Mouse (Mus musculus): ENCODE data around the gene Slc25a12. TPM values are rescaled to one million over a fixed set of nuclear protein-coding genes. Genes with fewer than 3 reads are reported as not detected.

Slc25a12 gene
- polyA plus RNA-seq, 1 experiment, result 40.7 TPM

GRCm38 (mm10) chr2:71327715-71328114 is 39.8 kb downstream of the Slc25a12 start:
- TF ChIP-seq MAX (IDR thresholded peaks at IDR 0.05; ENCODE audit: low read depth), result no peak
- TF ChIP-seq REST (IDR thresholded peaks at IDR 0.05; ENCODE audit: insufficient read depth, insufficient read length), result no peak
- TF ChIP-seq POLR2A (IDR thresholded peaks at IDR 0.05; ENCODE audit: insufficient read length, low read depth), result no peak
- no peak for TF ChIP-seq TCF3 (IDR thresholded peaks at IDR 0.05; ENCODE audit: insufficient read length, low read depth)
- TF ChIP-seq MYOG (IDR thresholded peaks at IDR 0.05; ENCODE audit: control insufficient read depth in 1 of 3, insufficient read depth in 1 of 3, insufficient read length in 2 of 3, low read depth in 2 of 3), result no peak
- TF ChIP-seq SRF (IDR thresholded peaks at IDR 0.05; ENCODE audit: control insufficient read depth, insufficient read length, low read depth), result no peak
- no peak for TF ChIP-seq CEBPB (IDR thresholded peaks at IDR 0.05; ENCODE audit: insufficient read depth, poor library complexity, severe bottlenecking)
- no peak for TF ChIP-seq MYOD1 (IDR thresholded peaks at IDR 0.05; ENCODE audit: control insufficient read depth in 1 of 3, insufficient read length in 2 of 3, low read depth in 2 of 3)
- TF ChIP-seq E2F4 (IDR thresholded peaks at IDR 0.05; ENCODE audit: insufficient read depth), result no peak
- no peak for TF ChIP-seq POLR2AphosphoS2 (IDR thresholded peaks at IDR 0.05; ENCODE audit: insufficient read length, low read depth)
- no peak for TF ChIP-seq USF1 (IDR thresholded peaks at IDR 0.05; ENCODE audit: low read depth)
- TF ChIP-seq TCF12 (IDR thresholded peaks at IDR 0.05; ENCODE audit: insufficient read depth, poor library complexity, severe bottlenecking), result no peak
- H3K79me2 ChIP-seq (ENCODE audit: control insufficient read depth, insufficient read depth), result no peaks in the 10 kb centered on the region
- no peak overlapping the region for H3K4me2 ChIP-seq (ENCODE audit: low read depth)
- no peak overlapping the region for H3ac ChIP-seq (ENCODE audit: control insufficient read depth, insufficient read length)
- peaks cover 6% of the 10 kb centered on the region for H3K36me3 ChIP-seq (ENCODE audit: control insufficient read depth, insufficient read depth)
- no peak overlapping the region for H3K4me3 ChIP-seq
- H3K27me3 ChIP-seq (ENCODE audit: control insufficient read depth, insufficient read depth, insufficient read length), result no peaks in the 10 kb centered on the region

- TF ChIP-seq USF1 (IDR thresholded peaks at IDR 0.05; ENCODE audit: low read depth), result no peak
- TF ChIP-seq SRF (IDR thresholded peaks at IDR 0.05; ENCODE audit: control insufficient read depth, insufficient read length, low read depth), result no peak
- TF ChIP-seq CEBPB (IDR thresholded peaks at IDR 0.05; ENCODE audit: insufficient read depth, poor library complexity, severe bottlenecking), result no peak
- TF ChIP-seq TCF3 (IDR thresholded peaks at IDR 0.05; ENCODE audit: insufficient read length, low read depth), result no peak
- TF ChIP-seq MYOD1 (IDR thresholded peaks at IDR 0.05; ENCODE audit: control insufficient read depth in 1 of 3, insufficient read length in 2 of 3, low read depth in 2 of 3), result no peak
- no peak for TF ChIP-seq MAX (IDR thresholded peaks at IDR 0.05; ENCODE audit: low read depth)
- TF ChIP-seq TCF12 (IDR thresholded peaks at IDR 0.05; ENCODE audit: insufficient read depth, poor library complexity, severe bottlenecking), result no peak
- no peak for TF ChIP-seq POLR2A (IDR thresholded peaks at IDR 0.05; ENCODE audit: insufficient read length, low read depth)
- no peak for TF ChIP-seq E2F4 (IDR thresholded peaks at IDR 0.05; ENCODE audit: insufficient read depth)
- no peak for TF ChIP-seq POLR2AphosphoS2 (IDR thresholded peaks at IDR 0.05; ENCODE audit: insufficient read length, low read depth)
- TF ChIP-seq REST (IDR thresholded peaks at IDR 0.05; ENCODE audit: insufficient read depth, insufficient read length), result no peak
- TF ChIP-seq MYOG (IDR thresholded peaks at IDR 0.05; ENCODE audit: control insufficient read depth in 1 of 3, insufficient read depth in 1 of 3, insufficient read length in 2 of 3, low read depth in 2 of 3), result no peak
- peaks cover 14% of the 10 kb centered on the region for H3K36me3 ChIP-seq (ENCODE audit: control insufficient read depth, insufficient read depth)
- H3K79me2 ChIP-seq (ENCODE audit: control insufficient read depth, insufficient read depth), result no peaks in the 10 kb centered on the region
- no peak overlapping the region for H3K4me3 ChIP-seq
- H3ac ChIP-seq (ENCODE audit: control insufficient read depth, insufficient read length), result no peak overlapping the region
- no peak overlapping the region for H3K4me2 ChIP-seq (ENCODE audit: low read depth)
- no peaks in the 10 kb centered on the region for H3K27me3 ChIP-seq (ENCODE audit: control insufficient read depth, insufficient read depth, insufficient read length)
Observed at GRCm38 (mm10) chr2:71326766-71327464, 40.6 kb downstream of the Slc25a12 start.

GRCm38 (mm10) chr2:71323886-71324285 is 43.7 kb downstream of the Slc25a12 start:
- TF ChIP-seq MYOD1 (IDR thresholded peaks at IDR 0.05; ENCODE audit: control insufficient read depth in 1 of 3, insufficient read length in 2 of 3, low read depth in 2 of 3) (no peak), POLR2A (IDR thresholded peaks at IDR 0.05; ENCODE audit: insufficient read length, low read depth) (no peak), TCF3 (IDR thresholded peaks at IDR 0.05; ENCODE audit: insufficient read length, low read depth) (no peak), SRF (IDR thresholded peaks at IDR 0.05; ENCODE audit: control insufficient read depth, insufficient read length, low read depth) (no peak), MAX (IDR thresholded peaks at IDR 0.05; ENCODE audit: low read depth) (no peak), E2F4 (IDR thresholded peaks at IDR 0.05; ENCODE audit: insufficient read depth) (no peak), CEBPB (IDR thresholded peaks at IDR 0.05; ENCODE audit: insufficient read depth, poor library complexity, severe bottlenecking) (no peak), TCF12 (IDR thresholded peaks at IDR 0.05; ENCODE audit: insufficient read depth, poor library complexity, severe bottlenecking) (no peak), POLR2AphosphoS2 (IDR thresholded peaks at IDR 0.05; ENCODE audit: insufficient read length, low read depth) (no peak), USF1 (IDR thresholded peaks at IDR 0.05; ENCODE audit: low read depth) (no peak), REST (IDR thresholded peaks at IDR 0.05; ENCODE audit: insufficient read depth, insufficient read length) (no peak), MYOG (IDR thresholded peaks at IDR 0.05; ENCODE audit: control insufficient read depth in 1 of 3, insufficient read depth in 1 of 3, insufficient read length in 2 of 3, low read depth in 2 of 3) (no peak)
- Histone ChIP-seq H3K27me3 (ENCODE audit: control insufficient read depth, insufficient read depth, insufficient read length) (no peaks in the 10 kb centered on the region), H3K4me2 (ENCODE audit: low read depth) (no peak overlapping the region), H3ac (ENCODE audit: control insufficient read depth, insufficient read length) (no peak overlapping the region), H3K4me3 (no peak overlapping the region), H3K79me2 (ENCODE audit: control insufficient read depth, insufficient read depth) (no peaks in the 10 kb centered on the region), H3K36me3 (ENCODE audit: control insufficient read depth, insufficient read depth) (peaks cover 12% of the 10 kb centered on the region)

GRCm38 (mm10) chr2:71321486-71321885 is 46.1 kb downstream of the Slc25a12 start:
- peaks cover 12% of the 10 kb centered on the region for H3K36me3 ChIP-seq (ENCODE audit: control insufficient read depth, insufficient read depth)
- no peak overlapping the region for H3K4me3 ChIP-seq
- H3K27me3 ChIP-seq (ENCODE audit: control insufficient read depth, insufficient read depth, insufficient read length), result no peaks in the 10 kb centered on the region
- H3ac ChIP-seq (ENCODE audit: control insufficient read depth, insufficient read length), result no peak overlapping the region
- H3K4me2 ChIP-seq (ENCODE audit: low read depth), result no peak overlapping the region
- no peaks in the 10 kb centered on the region for H3K79me2 ChIP-seq (ENCODE audit: control insufficient read depth, insufficient read depth)
- TF ChIP-seq REST (IDR thresholded peaks at IDR 0.05; ENCODE audit: insufficient read depth, insufficient read length) (no peak), POLR2AphosphoS2 (IDR thresholded peaks at IDR 0.05; ENCODE audit: insufficient read length, low read depth) (no peak), TCF3 (IDR thresholded peaks at IDR 0.05; ENCODE audit: insufficient read length, low read depth) (no peak), TCF12 (IDR thresholded peaks at IDR 0.05; ENCODE audit: insufficient read depth, poor library complexity, severe bottlenecking) (no peak), MYOG (IDR thresholded peaks at IDR 0.05; ENCODE audit: control insufficient read depth in 1 of 3, insufficient read depth in 1 of 3, insufficient read length in 2 of 3, low read depth in 2 of 3) (no peak), CEBPB (IDR thresholded peaks at IDR 0.05; ENCODE audit: insufficient read depth, poor library complexity, severe bottlenecking) (no peak), MAX (IDR thresholded peaks at IDR 0.05; ENCODE audit: low read depth) (no peak), E2F4 (IDR thresholded peaks at IDR 0.05; ENCODE audit: insufficient read depth) (no peak), POLR2A (IDR thresholded peaks at IDR 0.05; ENCODE audit: insufficient read length, low read depth) (no peak), MYOD1 (IDR thresholded peaks at IDR 0.05; ENCODE audit: control insufficient read depth in 1 of 3, insufficient read length in 2 of 3, low read depth in 2 of 3) (no peak), USF1 (IDR thresholded peaks at IDR 0.05; ENCODE audit: low read depth) (no peak), SRF (IDR thresholded peaks at IDR 0.05; ENCODE audit: control insufficient read depth, insufficient read length, low read depth) (no peak)
